Mouse (Mus musculus) MN1 (cell line): ENCODE data around the gene Rpf1.
A peak's percentile ranks its signal among the peaks of the same experiment; 100 is the strongest.

ENCODE experiments used
- DNase-seq: peaks from one replicate; pipeline ENCODE4 v3.0.0-alpha.2; 2016; ENCODE audit warnings: low spot score

The Rpf1 gene

DNA sequence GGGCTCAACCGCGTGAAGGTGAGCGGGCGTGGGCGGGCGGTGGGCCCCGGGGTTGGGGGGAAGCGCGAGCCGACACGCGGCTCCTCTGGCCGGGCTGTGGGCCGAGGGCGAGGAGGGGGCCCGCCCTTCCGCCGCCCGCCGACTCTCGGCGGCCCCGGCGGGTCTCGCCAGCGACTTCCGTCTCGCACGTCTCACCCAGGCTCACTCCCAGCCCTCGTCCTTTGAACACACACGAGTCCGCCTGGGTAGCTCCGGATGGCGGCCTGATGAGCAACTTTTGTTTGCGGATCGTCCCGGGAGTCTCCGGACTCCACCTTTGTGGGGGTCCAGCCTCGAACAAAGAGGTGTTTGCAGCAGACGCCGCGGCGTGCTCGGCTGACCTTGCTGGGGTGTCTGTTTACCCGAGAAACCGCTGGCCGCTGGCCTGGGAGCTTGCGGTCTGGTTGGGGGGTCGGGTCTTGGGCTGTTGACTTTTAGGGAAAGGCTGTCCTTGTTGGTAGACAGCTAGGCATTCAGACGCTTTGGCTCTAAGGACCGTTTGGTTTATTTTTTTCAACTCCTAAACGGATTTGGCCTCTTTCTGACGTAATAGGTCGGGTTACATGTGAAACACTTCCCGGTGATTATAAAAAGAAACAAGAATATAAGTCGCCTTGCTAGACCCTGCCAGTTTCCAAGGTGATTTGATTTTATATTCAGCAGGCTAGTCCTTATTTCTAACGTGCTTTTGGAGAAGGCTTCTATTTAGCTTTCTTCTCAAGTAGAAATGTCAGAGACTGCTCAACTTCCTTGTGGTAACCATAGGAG, 21.0 kb downstream of the Rpf1 start:
- peak; percentile 65 for DNase-seq

DNA sequence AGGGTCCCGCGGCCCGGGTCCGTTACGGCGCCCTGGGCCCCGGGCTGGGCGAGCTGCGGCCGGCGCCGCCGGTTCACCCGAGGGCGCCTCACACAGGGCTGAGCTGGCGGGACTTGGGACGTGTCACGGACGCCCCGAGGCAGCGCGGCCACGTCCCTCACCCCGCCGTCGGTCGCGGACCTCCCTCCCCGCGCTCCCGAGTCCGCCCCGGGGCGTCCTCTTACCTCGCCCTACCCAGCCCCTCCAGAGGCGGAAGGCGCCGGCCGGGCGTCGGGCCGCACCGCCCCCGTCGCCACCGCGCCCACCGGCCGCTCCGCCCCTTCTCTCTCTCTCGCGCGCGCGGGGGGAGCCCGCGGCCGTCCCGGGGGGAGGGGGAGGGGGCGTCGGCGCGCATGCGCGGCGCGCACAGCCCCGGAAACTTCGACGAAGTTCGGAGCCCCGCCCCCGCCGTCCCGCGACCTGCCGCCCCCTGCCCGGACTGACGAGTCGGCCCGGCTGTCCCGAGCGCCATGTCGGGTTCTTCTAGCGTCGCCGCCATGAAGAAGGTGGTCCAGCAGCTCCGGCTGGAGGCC, 21.7 kb downstream of the Rpf1 start, which contains the start of the genes Spata1 and Gng5:
TSS of gene Spata1 (minus strand) at position 323 of the 572 bp plus-strand sequence.
TSS of gene Gng5 (plus strand) at position 377 of the 572 bp plus-strand sequence.
- peak; percentile 89 for DNase-seq

DNA sequence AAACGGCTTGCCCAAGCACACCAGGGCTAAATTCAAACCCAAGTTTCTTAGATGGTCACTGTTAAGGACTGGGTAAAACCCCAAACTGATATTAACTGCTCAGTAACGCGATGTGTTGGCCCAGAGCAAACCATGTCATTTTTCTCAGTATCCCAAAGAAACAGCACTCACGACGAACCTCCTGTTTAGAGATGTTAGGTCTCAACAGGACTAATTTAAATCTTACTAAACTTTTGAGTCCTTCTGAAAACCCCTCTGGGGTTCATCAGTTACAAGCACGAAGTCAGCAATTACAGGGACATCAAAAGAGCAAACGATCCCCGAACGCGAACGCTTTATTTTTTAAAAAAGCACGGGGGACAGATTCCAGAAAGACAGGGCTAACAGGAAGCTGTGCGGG, 22.2 kb downstream of the Rpf1 start:
- peak; percentile 23 for DNase-seq

DNA sequence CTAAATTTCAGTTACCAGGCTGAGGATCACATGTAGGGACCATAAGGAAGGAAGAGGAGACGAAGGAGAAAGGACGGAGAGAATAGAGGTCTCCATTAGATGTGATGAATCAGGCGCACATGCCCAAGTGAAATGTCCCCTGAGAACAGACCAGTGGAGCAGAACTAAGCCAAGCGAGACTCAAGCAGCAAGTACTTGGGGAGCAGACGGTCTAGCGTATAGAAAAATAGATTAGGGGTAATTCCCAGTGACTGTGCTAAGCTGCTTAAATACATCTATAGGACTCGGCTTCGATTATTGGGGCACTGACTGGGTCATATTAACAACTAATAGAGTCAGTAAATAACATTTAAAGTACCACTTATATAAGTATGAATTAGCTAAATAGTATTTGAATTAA, 26.3 kb downstream of the Rpf1 start:
- no peak for DNase-seq

DNA sequence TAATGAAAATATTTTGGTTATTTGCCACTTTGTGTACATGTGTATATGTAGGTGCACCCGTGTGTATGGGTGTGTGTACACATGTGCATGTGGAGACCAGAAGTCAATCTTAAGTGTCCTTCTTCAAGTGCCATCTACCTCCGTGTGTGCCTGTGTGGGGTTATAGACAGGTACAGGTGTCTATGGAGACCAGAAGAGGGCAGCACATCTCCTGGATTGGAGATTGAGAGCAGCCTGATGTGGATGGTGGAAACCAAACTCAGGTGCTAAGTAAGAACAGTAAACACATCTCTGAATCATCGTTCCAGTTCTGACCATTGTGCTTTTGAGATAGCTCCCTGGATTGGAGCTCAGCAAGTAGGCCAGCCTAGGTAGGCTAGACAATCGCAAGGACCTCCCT, 34.8 kb downstream of the Rpf1 start:
- no peak for DNase-seq

DNA sequence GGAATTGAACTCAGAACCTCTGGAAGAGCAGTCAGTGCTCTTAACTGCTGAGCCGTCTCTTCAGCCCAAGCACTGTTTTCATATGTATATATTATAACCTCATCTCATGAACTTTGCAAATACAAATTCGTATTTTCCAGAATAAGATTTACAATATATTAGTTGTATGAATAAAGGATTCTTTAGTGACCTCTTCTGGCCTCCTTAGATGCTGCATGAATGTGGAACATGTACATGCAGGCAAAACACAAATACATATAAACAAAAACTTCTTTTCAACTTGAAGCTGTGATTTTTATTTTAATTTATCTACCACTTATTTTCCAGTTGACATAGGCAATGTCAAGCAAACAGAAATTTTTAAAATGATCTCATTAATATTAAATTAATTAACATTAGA, 39.2 kb downstream of the Rpf1 start:
- no peak for DNase-seq

DNA sequence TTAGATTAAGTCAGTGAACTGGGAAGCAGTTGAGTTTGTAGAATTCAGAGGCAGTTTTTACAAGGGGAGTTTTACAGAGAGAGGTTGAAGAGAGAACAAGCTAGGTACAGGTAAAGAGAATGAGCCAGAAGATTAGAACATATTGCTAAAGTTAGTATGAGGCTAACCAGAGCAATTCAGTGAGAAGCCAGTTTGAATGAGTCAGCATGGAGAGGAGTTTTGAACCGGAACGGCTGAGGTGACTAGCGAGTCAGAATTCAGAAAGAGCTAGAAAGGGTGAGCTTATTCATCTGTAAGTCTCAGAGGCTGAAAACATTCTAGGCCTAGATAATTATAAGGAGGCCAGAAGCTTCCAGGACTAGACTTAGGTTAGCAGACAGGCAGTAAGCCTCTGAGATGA, 46.8 kb downstream of the Rpf1 start:
- no peak for DNase-seq

DNA sequence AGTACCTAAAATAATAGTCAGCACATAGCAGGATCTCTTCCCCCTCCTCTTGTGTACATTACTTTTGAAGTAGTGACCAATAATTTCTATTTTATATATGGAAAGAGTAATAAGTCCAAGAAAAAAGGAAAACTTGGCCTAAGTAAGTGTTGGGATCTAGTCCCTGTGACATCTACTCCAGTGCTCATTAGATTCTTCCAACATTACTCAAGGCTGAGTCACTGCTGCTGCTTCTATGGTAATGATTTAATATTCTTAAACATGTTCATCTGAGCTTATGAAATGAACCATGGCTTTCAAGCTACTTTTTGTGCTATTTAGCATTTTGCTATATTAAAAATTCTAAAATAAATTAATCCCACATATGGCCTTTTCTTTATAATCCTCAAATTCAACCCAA, 47.5 kb downstream of the Rpf1 start:
- DNase-seq, result no peak

DNA sequence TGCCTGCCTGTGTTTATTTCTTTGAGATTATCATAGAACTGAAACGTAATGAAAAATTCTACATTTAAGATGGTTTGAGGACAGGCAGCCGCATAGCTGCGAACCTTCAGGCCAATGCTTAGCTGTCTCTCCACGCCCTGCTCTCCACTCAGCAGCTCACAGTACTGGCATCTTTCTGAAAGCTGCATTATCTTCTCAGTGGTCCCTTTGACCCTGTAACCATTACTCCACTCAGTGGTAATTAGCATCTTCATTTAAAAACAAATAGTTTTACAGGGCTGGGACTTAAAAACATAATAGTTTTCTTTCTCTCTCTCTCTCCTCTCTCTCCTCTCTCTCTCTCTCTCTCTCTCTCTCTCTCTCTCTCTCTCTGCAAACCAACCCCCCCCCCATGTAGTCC, 48.6 kb downstream of the Rpf1 start:
- no peak for DNase-seq

DNA sequence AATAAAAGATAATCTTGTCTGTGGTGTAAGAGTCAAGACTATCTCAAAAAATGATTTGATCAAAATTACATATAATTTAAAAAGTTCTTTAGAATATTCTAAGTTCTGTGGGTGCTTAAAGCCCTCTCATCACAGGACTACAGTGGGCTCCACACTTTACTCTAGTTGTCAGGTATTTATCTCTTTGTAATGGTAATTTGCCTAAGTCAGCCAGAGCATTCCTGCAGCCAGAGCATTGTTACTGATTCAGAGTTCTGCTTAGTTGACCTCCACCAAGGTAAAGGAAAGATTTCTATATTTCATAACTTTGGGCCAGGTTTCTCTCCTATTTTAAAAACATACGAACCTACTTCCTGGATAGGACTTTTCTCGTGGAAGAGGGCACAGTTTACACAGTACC, 52.0 kb downstream of the Rpf1 start:
- no peak for DNase-seq

DNA sequence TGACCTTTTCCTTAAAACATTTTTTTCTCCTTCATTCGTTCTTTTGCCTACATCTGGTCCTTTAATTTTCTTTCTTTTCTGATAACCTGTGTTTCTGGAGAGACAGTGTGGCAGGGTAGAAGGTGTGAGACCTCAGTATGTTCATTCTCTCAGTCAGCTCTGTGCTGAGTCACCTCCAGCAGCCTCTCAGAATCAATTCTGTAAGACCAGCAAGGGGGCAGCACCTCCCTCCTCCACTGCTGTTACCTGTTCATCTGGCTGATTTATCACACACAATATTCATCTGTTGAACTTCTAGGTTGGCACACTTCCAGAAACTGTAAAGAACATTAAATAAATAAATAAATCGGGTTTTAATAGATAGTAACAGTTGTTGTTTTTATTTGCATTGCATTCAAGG, 58.3 kb downstream of the Rpf1 start:
- no peak for DNase-seq
